Mouse (Mus musculus) limb, embryonic 12.5 days (tissue): ENCODE results near the gene Gse1. TPM values are rescaled to one million over a fixed set of nuclear protein-coding genes. Genes with fewer than 3 reads are reported as not detected.

Experiments
- ATAC-seq: fragments of 200-750 bp; cut with Nextera tagmentation; 2 replicates; pipeline ENCODE4 v1.8.0; 2017; ENCODE audit warnings: low read depth, moderate TSS enrichment; ENCODE audit not compliant: insufficient number of reproducible peaks, insufficient read depth, low FRiP score, low TSS enrichment
- H3K27ac ChIP-seq: fragments of 300-500 bp; sonication (generic); 2 replicates; pipeline ENCODE4 v1.5.1; 2016; ENCODE audit warnings: mild to moderate bottlenecking, moderate library complexity
- H3K27me3 ChIP-seq: fragments of 300-500 bp; sonication (generic); 2 replicates; pipeline ENCODE4 v1.6.1; 2016; ENCODE audit warnings: mild to moderate bottlenecking, moderate library complexity
- H3K36me3 ChIP-seq: fragments of 300-500 bp; sonication (generic); 2 replicates; pipeline ENCODE4 v1.6.1; 2016; ENCODE audit warnings: mild to moderate bottlenecking, moderate library complexity
- H3K4me1 ChIP-seq: fragments of 300-500 bp; sonication (generic); replicated peaks from 2 replicates; pipeline ENCODE4 v1.6.1; 2016
- H3K4me2 ChIP-seq: fragments of 300-500 bp; sonication (generic); 2 replicates; pipeline ENCODE4 v1.6.1; 2016; ENCODE audit warnings: mild to moderate bottlenecking, moderate library complexity
- H3K4me3 ChIP-seq: fragments of 300-500 bp; sonication (generic); replicated peaks from 2 replicates; pipeline ENCODE4 v1.5.1; 2016; ENCODE audit warnings: mild to moderate bottlenecking
- H3K9ac ChIP-seq: fragments of 300-500 bp; sonication (generic); replicated peaks from 2 replicates; pipeline ENCODE4 v1.6.1; 2016; ENCODE audit warnings: mild to moderate bottlenecking, moderate library complexity
- H3K9me3 ChIP-seq: fragments of 300-500 bp; sonication (generic); 2 replicates; pipeline ENCODE4 v1.6.1; 2016; ENCODE audit warnings: mild to moderate bottlenecking, moderate library complexity
- WGBS: fragments of 180-500 bp; shearing (Covaris S2); methylation state at CpG from one replicate; pipeline ENCODE4 v1.1.7; 2016; 5-methylcytosine and 5-hydroxymethylcytosine counted together
- polyA plus RNA-seq: library from polyadenylated mRNA; unstranded; fragments of >200 nt; fragmentation: Nextera tagmentation; extraction: Ambion mirVana; gene quantifications from 2 replicates; pipeline ENCODE4 v1.2.1, GENCODE M21; 2016

Gse1 gene
- polyA plus RNA-seq, 1 experiment from 2014 or later, result 9.1 TPM

DNA sequence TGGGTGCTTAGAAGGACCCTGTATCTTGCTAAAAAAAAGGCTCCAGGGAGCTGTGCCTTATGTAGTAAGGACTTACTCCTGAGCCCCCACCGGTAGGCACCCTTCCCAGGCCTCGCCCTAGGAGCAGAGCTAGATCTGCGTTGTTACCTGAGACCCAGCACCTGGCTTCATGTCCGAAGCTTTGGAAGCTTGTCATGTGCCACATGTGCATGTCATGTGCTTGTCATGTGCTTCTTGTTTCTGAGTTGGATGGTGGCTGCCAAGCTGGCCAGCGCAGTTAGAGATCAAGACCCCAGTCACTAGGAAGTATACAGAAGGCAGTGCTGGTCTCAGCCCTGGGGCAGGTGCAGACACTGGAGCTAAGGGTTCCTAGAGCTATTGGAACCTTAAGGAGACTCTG is 273.2 kb downstream of the Gse1 start:
- no peak for ATAC-seq
- no peak overlapping the region for H3K4me3 ChIP-seq
- peaks cover 12% of the 10 kb centered on the region for H3K27me3 ChIP-seq
- no peaks in the 10 kb centered on the region for H3K36me3 ChIP-seq
- H3K4me2 ChIP-seq, result no peak overlapping the region
- no peak overlapping the region for H3K27ac ChIP-seq
- 79% methylated on average over 5 of the region's 5 CpGs for WGBS
- H3K4me1 ChIP-seq, result peaks cover 88% of the 10 kb centered on the region
- H3K9ac ChIP-seq, result no peak overlapping the region
- H3K9me3 ChIP-seq, result no peaks in the 10 kb centered on the region

DNA sequence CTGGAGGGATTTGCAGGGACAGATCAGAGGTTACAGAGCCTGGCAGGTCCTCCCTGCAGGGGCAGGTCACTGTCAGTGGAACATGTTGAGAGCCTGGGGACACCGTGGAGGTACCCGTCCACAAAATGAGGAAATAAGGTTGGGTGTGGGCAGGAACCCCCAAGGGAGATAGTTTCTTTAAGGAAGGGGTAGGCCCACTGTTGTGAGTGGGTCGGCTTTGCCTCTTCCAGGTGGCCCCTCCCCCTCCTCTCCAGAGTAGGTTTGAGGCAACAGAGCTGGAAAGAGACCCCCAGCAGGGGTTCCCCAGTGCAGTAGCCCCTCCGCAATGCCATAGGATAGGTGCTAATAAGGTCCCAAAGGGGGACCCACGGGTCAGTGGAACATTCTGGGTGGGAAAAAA is 274.2 kb downstream of the Gse1 start:
- H3K27ac ChIP-seq, result no peak overlapping the region
- peaks cover 12% of the 10 kb centered on the region for H3K27me3 ChIP-seq
- H3K9me3 ChIP-seq, result no peaks in the 10 kb centered on the region
- no peak overlapping the region for H3K9ac ChIP-seq
- peaks cover 89% of the 10 kb centered on the region for H3K4me1 ChIP-seq
- no peaks in the 10 kb centered on the region for H3K36me3 ChIP-seq
- WGBS, result 57% methylated on average over 5 of the region's 5 CpGs
- H3K4me3 ChIP-seq, result no peak overlapping the region
- H3K4me2 ChIP-seq, result no peak overlapping the region
- no peak for ATAC-seq

DNA sequence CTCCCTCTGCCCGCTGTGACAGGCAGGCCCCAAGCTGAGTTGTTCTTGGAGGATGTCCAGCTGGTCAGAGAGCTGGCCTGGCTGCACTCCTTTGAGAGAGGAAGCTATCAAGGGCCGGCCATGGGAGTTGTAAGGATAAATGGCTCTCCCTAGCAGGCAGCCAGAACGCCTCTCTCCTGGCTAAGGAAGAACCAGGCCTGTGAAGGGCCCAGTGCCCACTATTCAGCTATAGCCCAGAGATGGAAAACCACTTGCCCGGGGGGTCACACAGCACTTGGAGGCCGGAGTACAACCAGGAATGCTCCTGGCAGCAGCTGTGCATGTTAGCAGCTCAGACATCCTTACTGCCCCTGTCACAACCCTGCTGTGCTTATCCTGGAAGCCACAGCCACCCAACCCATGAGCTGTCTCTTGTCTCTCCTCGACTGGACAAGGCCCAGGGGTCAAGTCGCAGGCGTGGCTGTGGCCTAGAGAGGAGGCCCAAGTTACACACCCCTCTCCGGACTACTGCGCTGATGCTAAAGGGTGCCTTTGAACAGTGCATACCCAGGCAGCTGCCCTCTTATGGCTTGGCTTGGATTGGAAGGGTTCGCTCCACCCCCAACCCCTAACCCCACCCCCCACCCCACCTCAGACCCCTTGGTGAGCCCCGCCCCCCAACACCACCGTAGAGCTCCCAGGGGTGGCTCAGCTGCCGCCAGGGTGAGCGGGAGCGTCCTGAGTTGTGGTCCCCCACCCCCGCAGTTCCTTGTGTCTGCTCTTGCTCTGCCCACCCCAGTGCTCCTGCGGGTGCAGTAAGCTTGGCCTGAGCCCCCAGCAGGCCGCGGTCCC is 276.2 kb downstream of the Gse1 start:
- WGBS, result 5% methylated on average over 19 of the region's 20 CpGs
- peaks cover 90% of the 10 kb centered on the region for H3K4me1 ChIP-seq
- 0 out of 2 replicates have a peak, but pooled peaks have one; percentile 1 for ATAC-seq
- H3K9me3 ChIP-seq, result no peaks in the 10 kb centered on the region
- peaks cover 18% of the 10 kb centered on the region for H3K27me3 ChIP-seq
- peak overlapping the region; percentile 70 for H3K27ac ChIP-seq
- no peaks in the 10 kb centered on the region for H3K36me3 ChIP-seq
- H3K4me2 ChIP-seq, result peak overlapping the region; percentile 55
- H3K4me3 ChIP-seq, result peak overlapping the region; percentile 15
- peak overlapping the region; percentile 35; the same call in 1 of the 2 replicates for H3K9ac ChIP-seq

DNA sequence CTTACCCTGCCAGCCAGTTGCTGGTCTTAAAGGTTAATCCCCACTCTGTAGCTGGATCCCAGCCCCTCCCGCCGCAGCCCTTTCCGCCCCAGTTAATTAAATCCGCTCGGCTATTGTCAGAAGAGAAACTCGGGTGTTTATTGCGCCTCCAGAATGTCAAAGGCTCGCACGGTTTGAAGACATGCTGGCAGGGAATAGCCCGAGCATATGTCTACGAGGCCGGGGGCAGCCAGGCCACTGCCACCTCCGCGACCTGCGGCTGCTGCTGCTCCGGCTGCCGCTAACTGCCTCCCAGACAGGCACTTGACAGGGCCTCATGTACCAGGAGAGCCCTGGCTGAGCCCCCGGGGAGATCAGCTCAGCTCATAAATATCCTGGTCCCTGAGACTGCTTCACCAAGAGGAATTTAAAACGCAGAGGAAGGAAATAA is 276.8 kb downstream of the Gse1 start:
- Histone ChIP-seq H3K9me3 (no peaks in the 10 kb centered on the region), H3K4me2 (peak overlapping the region; percentile 55), H3K36me3 (no peaks in the 10 kb centered on the region), H3K27me3 (peaks cover 17% of the 10 kb centered on the region), H3K4me3 (peak overlapping the region; percentile 15), H3K27ac (peak overlapping the region; percentile 70), H3K4me1 (peaks cover 95% of the 10 kb centered on the region), H3K9ac (peak overlapping the region; percentile 35; the same call in 1 of the 2 replicates)
- under 1% methylated on average over 19 of the region's 19 CpGs for WGBS
- ATAC-seq, result no peak

DNA sequence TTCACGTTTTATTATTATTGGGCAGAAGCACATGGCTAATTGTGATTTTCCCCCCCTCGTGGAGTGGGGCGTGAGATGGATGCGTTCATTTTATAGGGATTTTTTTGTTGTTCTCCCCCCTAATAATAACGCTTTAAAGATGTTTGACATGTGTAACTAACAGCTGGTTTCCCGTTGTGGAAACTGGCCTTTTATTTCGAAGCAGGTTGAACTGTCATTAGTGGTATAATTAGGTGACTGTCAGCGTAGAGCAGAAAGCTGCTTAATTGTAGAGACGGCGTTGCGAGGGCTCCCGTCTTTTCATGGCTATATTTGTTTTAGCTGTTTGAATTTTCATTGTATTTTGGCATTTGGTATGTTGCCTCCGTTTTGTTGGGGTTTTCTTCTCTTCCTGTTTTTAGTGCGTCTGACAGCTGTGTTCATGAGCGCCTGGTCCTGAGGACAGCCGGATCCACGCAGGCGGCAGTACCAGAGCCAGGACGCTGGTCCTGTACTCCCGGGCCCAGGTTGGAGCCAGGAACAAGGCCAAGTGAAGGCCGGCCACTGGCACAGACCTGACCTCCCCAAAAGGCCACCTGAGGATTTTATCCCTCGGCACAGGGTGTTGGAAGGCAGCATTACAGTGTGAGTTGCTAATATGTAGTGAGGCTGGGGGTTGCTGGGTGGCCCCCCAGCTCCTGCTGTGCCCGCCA is 277.5 kb downstream of the Gse1 start:
- Histone ChIP-seq H3K36me3 (no peaks in the 10 kb centered on the region), H3K4me3 (0 out of 2 replicates have a peak overlapping the region, but pooled peaks have one; percentile 15), H3K9ac (no peak overlapping the region), H3K9me3 (no peaks in the 10 kb centered on the region), H3K4me1 (peaks cover 95% of the 10 kb centered on the region), H3K27me3 (peaks cover 11% of the 10 kb centered on the region), H3K27ac (peak overlapping the region; percentile 70), H3K4me2 (peak overlapping the region; percentile 55)
- ATAC-seq, result no peak
- WGBS, result 8% methylated on average over 23 of the region's 23 CpGs

DNA sequence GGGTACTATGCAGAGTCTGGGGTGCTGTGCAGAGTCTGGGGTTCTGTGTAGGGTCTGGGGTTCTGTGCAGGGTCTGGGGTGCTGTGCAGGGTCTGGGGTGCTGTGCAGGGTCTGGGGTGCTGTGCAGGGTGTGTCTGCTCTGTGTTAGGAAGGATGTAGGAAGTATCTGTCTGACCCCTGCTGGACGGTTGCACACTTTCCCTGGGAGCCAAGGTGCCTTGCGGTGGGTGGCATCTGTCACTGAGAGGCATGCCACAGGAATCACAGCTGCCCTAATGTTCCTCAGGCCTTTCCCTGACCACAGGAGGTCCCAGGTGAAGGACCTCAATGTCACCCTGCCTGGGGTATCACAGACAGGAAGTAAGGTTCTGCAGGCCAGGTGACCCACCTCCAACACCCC is 278.3 kb downstream of the Gse1 start:
- Histone ChIP-seq H3K27ac (no peak overlapping the region), H3K4me1 (peaks cover 96% of the 10 kb centered on the region), H3K27me3 (peaks cover 10% of the 10 kb centered on the region; the same call in 1 of the 2 replicates), H3K9me3 (no peaks in the 10 kb centered on the region), H3K4me2 (no peak overlapping the region), H3K4me3 (no peak overlapping the region), H3K36me3 (no peaks in the 10 kb centered on the region), H3K9ac (no peak overlapping the region)
- 46% methylated on average over 2 of the region's 2 CpGs for WGBS
- ATAC-seq, result no peak

DNA sequence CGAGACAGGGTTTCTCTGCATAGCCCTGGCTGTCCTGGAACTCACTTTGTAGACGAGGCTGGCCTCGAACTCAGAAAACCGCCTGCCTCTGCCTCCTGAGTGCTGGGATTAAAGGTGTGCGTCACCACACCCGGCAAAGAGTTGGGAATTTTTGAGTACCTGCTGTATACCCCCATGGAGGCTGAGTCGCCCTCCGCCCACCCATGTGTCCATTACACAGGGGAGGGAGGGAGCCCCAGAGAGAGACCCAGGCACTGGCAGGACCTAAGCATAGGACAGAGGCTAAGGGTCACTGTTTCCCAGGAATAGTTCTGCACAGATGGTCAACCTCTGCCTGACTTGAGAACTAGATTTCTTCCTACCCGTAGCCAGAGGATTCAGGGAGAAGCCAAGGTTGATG is 279.0 kb downstream of the Gse1 start:
- Histone ChIP-seq H3K9me3 (no peaks in the 10 kb centered on the region), H3K4me2 (no peak overlapping the region), H3K4me3 (no peak overlapping the region), H3K27ac (no peak overlapping the region), H3K9ac (no peak overlapping the region), H3K36me3 (no peaks in the 10 kb centered on the region), H3K4me1 (peaks cover 100% of the 10 kb centered on the region), H3K27me3 (peaks cover 10% of the 10 kb centered on the region; the same call in 1 of the 2 replicates)
- 76% methylated on average over 9 of the region's 9 CpGs for WGBS
- no peak for ATAC-seq

DNA sequence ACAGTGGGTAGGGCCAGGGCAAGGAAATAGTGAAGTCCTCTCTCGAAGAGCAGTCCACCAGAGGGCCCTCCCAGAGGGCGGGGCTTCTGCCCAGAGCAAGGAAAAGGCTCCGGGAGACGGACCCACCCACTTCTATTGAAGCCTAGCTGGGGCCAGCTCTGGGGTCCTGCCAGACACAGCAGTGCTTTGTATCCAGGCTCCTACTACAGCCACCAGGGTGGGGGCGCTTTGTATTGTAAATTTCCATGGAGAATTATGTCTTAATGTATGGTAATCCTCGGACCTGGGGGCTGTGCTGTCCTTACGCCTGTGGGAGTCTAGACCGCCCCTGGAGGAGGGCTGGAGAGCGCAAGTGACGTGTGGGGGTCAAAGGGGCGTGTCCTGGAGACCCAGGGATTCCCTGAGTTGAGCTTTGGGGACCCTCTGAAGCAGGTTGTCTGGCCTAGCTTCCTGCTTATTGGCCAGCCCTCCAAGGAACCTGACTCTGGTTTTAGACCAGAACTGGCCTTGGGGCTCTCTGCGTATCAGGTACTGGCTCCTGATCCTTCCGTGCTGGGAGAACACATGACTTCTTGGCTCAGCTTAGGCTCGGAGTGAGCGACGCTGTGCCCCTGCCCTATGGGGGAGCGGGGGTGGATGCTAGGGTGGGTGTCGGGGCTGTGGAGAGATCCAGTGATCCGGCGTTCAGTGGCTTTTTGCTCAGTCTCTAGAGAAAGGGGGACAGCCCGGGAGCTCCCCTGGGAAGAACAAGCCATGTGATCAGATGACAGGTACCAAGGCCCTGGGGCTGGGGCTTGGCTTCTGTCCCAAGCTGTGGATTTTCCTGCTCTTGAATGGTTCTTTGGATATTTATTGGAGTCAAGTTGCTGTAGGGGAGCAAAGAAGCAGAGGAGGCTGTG is 281.1 kb downstream of the Gse1 start:
- peak; percentile 38 for ATAC-seq
- Histone ChIP-seq H3K4me3 (peak overlapping the region; percentile 7; the same call in 1 of the 2 replicates), H3K4me1 (peaks cover 100% of the 10 kb centered on the region), H3K27me3 (peaks cover 10% of the 10 kb centered on the region; the same call in 1 of the 2 replicates), H3K4me2 (peak overlapping the region; percentile 50), H3K9me3 (no peaks in the 10 kb centered on the region), H3K9ac (no peak overlapping the region), H3K27ac (peak overlapping the region; percentile 73), H3K36me3 (no peaks in the 10 kb centered on the region)
- 4% methylated on average over 21 of the region's 21 CpGs for WGBS

DNA sequence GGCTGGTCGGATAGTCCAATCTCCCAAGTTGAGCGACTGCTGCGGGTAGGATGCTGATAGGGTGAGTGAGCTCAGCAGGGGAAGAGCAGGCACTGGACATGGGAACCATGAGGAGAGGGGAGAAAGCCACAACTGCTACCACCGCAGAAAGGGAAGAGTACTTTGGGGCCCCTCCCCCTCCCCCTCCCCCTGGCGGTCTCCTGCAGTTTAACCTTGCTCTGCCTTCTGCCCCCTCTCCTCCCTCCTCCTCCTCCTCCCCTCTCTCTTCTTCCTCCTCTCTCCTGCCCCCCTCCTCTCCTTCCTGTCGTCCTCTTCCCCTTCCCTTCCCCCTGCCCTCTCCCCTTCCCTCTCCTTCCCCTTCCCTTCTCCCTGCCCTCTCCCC is 281.8 kb downstream of the Gse1 start:
- H3K36me3 ChIP-seq, result no peaks in the 10 kb centered on the region
- peak overlapping the region; percentile 50 for H3K4me2 ChIP-seq
- peaks cover 100% of the 10 kb centered on the region for H3K4me1 ChIP-seq
- H3K27ac ChIP-seq, result peak overlapping the region; percentile 73
- no peaks in the 10 kb centered on the region for H3K9me3 ChIP-seq
- WGBS, result 6% methylated on average over 6 of the region's 6 CpGs
- no peak for ATAC-seq
- H3K4me3 ChIP-seq, result 0 out of 2 replicates have a peak overlapping the region, but pooled peaks have one; percentile 7
- H3K27me3 ChIP-seq, result peaks cover 10% of the 10 kb centered on the region; the same call in 1 of the 2 replicates
- no peak overlapping the region for H3K9ac ChIP-seq

DNA sequence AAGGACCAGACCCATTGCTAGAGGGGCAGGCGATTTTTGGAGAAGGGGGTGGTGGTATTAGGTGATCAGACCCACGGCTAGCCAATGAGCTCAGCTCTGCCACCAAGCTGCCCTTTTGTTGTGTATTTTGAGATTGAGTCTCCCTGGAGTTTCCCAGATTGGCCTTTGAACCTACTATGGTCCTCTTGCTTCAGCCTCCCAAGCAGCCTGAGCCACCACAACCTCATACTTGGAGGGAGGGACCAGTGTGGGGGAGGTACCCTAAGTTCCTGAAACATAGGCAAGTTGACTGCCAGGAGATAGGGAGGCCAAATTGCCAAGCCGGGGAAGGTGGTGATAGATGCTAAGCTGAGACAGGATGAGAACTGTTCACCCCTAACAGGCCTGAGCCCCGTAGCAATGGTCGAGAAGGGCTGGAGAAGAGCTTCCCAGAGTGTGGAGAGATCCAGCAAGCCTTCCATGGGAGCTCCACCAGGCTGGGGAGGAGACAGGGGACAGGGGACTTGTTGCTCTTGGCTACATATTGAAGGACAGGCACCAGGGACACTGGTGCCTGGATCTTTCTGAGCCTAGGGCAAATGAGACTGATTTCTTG is 282.7 kb downstream of the Gse1 start:
- WGBS, result 16% methylated on average over 5 of the region's 5 CpGs
- H3K27me3 ChIP-seq, result peaks cover 10% of the 10 kb centered on the region; the same call in 1 of the 2 replicates
- no peak for ATAC-seq
- H3K4me2 ChIP-seq, result peak overlapping the region; percentile 17; the same call in 1 of the 2 replicates
- H3K9me3 ChIP-seq, result no peaks in the 10 kb centered on the region
- peaks cover 100% of the 10 kb centered on the region for H3K4me1 ChIP-seq
- no peak overlapping the region for H3K27ac ChIP-seq
- H3K9ac ChIP-seq, result 0 out of 2 replicates have a peak overlapping the region, but pooled peaks have one; percentile 19
- no peak overlapping the region for H3K4me3 ChIP-seq
- no peaks in the 10 kb centered on the region for H3K36me3 ChIP-seq
